Mouse (Mus musculus) gastrocnemius, postnatal 14 days (tissue): ENCODE measurements around the gene Fam57a. TPM values are rescaled to one million over a fixed set of nuclear protein-coding genes. Genes with fewer than 3 reads are reported as not detected.

ENCODE experiments used
- total RNA-seq, 2 experiments: library from RNA; stranded (reverse); gene quantifications; 2 replicates each; pipeline ENCODE4 v1.2.3; 2021

Fam57a gene
- total RNA-seq, 2 experiments from 2014 or later = 4.0 to 5.0 TPM

Other genes with a start within 250 kb of the Fam57a start
- 1 to 10 TPM; 3.9 to 5.6 TPM for gene Rph3al, start 241.2 kb upstream of the Fam57a start, total RNA-seq
- gene 1700016K19Rik, start 179.8 kb upstream of the Fam57a start, total RNA-seq = not detected
- 10 to 100 TPM; 50.0 to 59.5 TPM for gene Rflnb, start 151.9 kb upstream of the Fam57a start, total RNA-seq
- gene Vps53, start within 50 bp of the Fam57a start, total RNA-seq = 10 to 100 TPM; 23.8 to 26.4 TPM
- gene Dbil5, start 37.9 kb downstream of the Fam57a start, total RNA-seq = under 1 TPM in 1 of 2 experiments, not detected in 1; 0.42 TPM
- 1 to 10 TPM; 1.9 to 2.9 TPM for gene Gemin4, start 38.0 kb downstream of the Fam57a start, total RNA-seq
- gene Mrm3, start 64.0 kb downstream of the Fam57a start, total RNA-seq = 10 to 100 TPM; 13.4 to 14.4 TPM
- gene Glod4, start 64.1 kb downstream of the Fam57a start, total RNA-seq = 10 to 100 TPM; 25.2 to 28.0 TPM
- 10 to 100 TPM; 28.7 to 28.8 TPM for gene Nxn, start 219.5 kb downstream of the Fam57a start, total RNA-seq
- 10 to 100 TPM; 38.6 to 46.2 TPM for gene Timm22, start 227.3 kb downstream of the Fam57a start, total RNA-seq